Mouse (Mus musculus) kidney, adult 2 months (tissue): ENCODE results near the gene Sorcs2. TPM values are rescaled to one million over a fixed set of nuclear protein-coding genes. Genes with fewer than 3 reads are reported as not detected.

Experiments
- DNase-seq: peaks from one replicate; pipeline ENCODE4 v3.0.0; 2021
- H3K27ac ChIP-seq: fragments of 200-500 bp; 2 replicates; pipeline ENCODE4 v1.5.1; 2012; ENCODE audit warnings: low read depth, low read length, control low read depth, inconsistent platforms; ENCODE audit not compliant: insufficient read depth
- H3K27me3 ChIP-seq: fragments of 200-500 bp; replicated peaks from 2 replicates; pipeline ENCODE4 v1.6.1; 2012; ENCODE audit warnings: mild to moderate bottlenecking, moderate library complexity, low read length, inconsistent platforms; ENCODE audit not compliant: control insufficient read depth, insufficient read depth
- H3K36me3 ChIP-seq: fragments of 200-500 bp; 2 replicates; pipeline ENCODE4 v1.6.1; 2012; ENCODE audit warnings: mild to moderate bottlenecking, moderate library complexity, low read length, inconsistent platforms; ENCODE audit not compliant: control insufficient read depth, insufficient read depth
- H3K4me1 ChIP-seq: fragments of 200-500 bp; 2 replicates; pipeline ENCODE4 v1.6.1; 2011; ENCODE audit warnings: low read length; ENCODE audit not compliant: control insufficient read depth, insufficient read depth
- H3K4me3 ChIP-seq: fragments of 200-500 bp; 2 replicates; pipeline ENCODE4 v1.5.1; 2011; ENCODE audit warnings: mild to moderate bottlenecking, low read depth, low read length, control low read depth; ENCODE audit not compliant: insufficient read depth
- CTCF ChIP-seq: fragments of 200-500 bp; conservative IDR thresholded peaks from 2 replicates; pipeline ENCODE4 v1.5.1; 2011; ENCODE audit warnings: low read depth, mild to moderate bottlenecking, control low read depth, low read length, moderate library complexity, mixed read lengths; ENCODE audit not compliant: insufficient read depth, insufficient read length
- POLR2A ChIP-seq: fragments of 200-500 bp; IDR thresholded peaks from one replicate; pipeline ENCODE4 v1.6.1; 2011; ENCODE audit warnings: low read depth, low read length, control low read depth
- WGBS: fragments of 180-500 bp; shearing (Covaris S2); methylation state at CpG from one replicate; pipeline ENCODE4 v1.1.7; 2018; 5-methylcytosine and 5-hydroxymethylcytosine counted together
- polyA plus RNA-seq: library from polyadenylated mRNA; depleted of rRNA; stranded (reverse); fragments of >200 nt; gene quantifications from 2 replicates; pipeline ENCODE4 v1.2.3, GENCODE M21; 2012

Sorcs2 gene
- polyA plus RNA-seq, 1 experiment, result 1.9 TPM

DNA sequence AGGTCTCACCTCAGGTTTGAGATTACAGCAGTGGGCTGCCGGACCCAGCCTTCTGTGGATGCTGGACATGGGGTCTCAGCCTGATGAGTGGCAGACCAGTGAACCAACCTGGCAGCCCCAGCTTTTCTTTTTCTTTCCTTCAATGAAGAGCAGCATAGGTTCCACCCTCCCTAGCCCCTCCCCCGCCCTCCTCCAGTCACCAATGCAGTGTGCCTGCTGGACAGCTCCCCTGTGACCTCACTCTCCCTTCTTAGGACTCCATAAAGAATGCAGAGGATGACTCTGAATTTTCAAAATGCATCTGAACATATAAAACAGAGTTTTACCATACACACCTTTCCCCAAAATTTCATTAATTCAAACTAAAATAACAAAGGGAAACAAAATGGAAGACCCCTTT, 33.8 kb upstream of the Sorcs2 start:
- Histone ChIP-seq H3K27ac (no peak overlapping the region), H3K4me1 (peaks cover 3% of the 10 kb centered on the region; the same call in 1 of the 2 replicates), H3K27me3 (no peaks in the 10 kb centered on the region), H3K36me3 (no peaks in the 10 kb centered on the region), H3K4me3 (no peak overlapping the region)
- DNase-seq, result no peak
- TF ChIP-seq POLR2A, result no peak
- TF ChIP-seq CTCF, result no peak
- WGBS, result 80% methylated on average over 2 of the region's 2 CpGs

DNA sequence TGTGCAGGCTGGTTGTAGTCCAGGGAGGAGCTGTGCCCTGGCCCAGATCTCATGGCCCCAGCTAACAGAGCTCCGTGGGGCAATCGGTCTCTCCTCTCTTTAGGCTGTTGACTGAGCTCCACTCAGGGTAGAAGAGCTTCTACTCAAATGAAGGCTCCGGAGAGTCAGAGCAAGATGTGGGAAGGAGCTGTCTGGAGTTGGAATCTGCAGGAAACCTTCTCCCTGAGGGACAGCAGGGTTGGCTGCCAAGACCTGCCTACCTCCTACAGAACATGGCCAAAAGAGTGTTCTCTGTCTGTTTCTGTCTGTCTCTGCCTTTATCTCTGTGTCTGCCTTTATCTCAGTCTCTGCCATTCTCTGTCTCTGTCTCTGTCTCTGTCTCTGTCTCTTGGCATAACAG, 31.6 kb upstream of the Sorcs2 start:
- TF ChIP-seq POLR2A (no peak), CTCF (no peak)
- 76% methylated on average over 3 of the region's 3 CpGs for WGBS
- Histone ChIP-seq H3K27me3 (no peaks in the 10 kb centered on the region), H3K36me3 (no peaks in the 10 kb centered on the region), H3K4me1 (peaks cover 9% of the 10 kb centered on the region; the same call in 1 of the 2 replicates), H3K27ac (no peak overlapping the region), H3K4me3 (no peak overlapping the region)
- DNase-seq, result no peak

DNA sequence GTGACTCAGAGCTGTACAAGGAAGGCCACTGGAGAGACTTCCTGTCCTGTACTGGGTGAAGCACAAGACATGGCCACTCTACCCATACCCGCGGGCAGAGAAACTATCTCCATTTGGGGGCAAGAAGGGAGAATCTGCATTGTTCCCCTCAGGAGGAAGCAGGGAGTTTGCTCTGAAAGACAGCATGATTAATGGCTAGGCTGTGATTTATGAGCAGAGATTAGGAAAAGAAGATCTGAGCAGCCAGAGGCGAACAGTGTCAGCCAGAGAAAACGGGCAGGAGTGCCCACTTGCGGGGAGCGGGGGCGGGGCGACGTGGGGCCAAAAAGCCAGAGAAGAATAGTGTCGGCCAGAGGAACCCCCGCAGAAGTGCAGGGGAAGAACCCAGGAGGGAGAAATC, 29.9 kb upstream of the Sorcs2 start:
- DNase-seq, result no peak
- TF ChIP-seq POLR2A (no peak), CTCF (no peak)
- Histone ChIP-seq H3K27me3 (no peaks in the 10 kb centered on the region), H3K4me1 (peaks cover 9% of the 10 kb centered on the region; the same call in 1 of the 2 replicates), H3K27ac (no peak overlapping the region), H3K36me3 (no peaks in the 10 kb centered on the region), H3K4me3 (no peak overlapping the region)
- 46% methylated on average over 11 of the region's 11 CpGs for WGBS

DNA sequence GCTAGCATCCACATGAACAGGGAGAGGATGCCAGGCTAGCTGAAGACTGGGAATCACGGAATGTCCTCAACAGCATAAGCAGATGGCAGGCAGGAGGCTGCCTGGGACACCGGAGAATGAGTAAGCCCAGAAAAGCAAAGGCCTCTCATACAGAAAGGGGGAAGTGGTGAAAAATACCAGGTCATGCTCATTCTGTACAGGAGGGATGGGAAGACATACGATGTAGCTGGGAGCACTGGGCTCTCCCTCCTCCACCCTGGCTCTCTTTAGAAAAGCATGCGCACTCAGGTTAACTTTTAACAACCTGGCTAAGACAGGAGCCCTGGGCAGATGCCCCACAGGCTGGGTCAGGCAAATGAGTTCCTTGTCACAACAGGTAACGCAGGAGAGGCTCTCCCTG, 28.5 kb upstream of the Sorcs2 start:
- TF ChIP-seq POLR2A (no peak), CTCF (no peak)
- Histone ChIP-seq H3K36me3 (no peaks in the 10 kb centered on the region), H3K27me3 (no peaks in the 10 kb centered on the region), H3K27ac (no peak overlapping the region), H3K4me3 (no peak overlapping the region), H3K4me1 (peaks cover 9% of the 10 kb centered on the region; the same call in 1 of the 2 replicates)
- peak; percentile 87 for DNase-seq
- WGBS, result 42% methylated on average over 5 of the region's 5 CpGs

DNA sequence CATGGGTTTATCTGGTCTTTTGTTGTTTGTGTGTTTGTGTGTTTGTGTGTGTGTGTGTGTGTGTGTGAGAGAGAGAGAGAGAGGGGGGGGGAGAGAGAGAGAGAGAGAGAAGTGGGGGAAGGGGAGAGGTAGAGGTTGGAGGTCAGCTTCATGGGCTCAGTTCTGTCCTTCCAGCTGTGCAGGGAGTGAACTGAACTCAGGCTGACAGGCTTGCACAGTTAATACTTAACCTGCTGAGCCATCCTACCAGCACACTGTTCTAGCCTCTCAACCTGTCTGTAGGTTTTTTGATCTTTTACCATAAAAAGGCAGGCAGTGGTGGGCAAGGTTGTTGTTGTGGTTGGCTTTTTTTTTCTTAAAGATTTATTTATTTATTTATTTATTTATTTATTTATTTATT, 26.7 kb upstream of the Sorcs2 start:
- TF ChIP-seq CTCF (no peak), POLR2A (no peak)
- Histone ChIP-seq H3K36me3 (no peaks in the 10 kb centered on the region), H3K27ac (no peak overlapping the region), H3K4me3 (no peak overlapping the region), H3K4me1 (peaks cover 9% of the 10 kb centered on the region; the same call in 1 of the 2 replicates), H3K27me3 (no peaks in the 10 kb centered on the region)
- peak; percentile 66 for DNase-seq

DNA sequence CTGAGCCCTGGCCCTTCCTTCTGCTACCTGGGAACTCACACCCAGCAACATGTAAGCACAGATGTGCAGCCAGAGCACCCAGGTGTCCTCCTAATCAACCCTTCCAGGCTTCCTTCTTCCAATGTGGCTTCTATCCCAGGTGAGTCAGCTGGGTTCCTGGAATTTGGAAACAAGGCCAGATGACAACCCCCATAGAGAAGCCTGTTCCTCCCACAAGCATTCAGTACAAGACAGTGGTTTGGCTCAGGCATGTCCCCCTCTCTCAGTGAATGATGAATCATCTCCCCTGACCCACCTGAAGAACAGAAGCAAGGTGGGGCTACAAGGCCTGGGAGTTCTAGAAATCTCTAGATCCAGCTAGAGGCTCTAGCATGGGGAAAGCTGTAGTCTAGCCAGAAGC, 24.8 kb upstream of the Sorcs2 start:
- Histone ChIP-seq H3K36me3 (no peaks in the 10 kb centered on the region), H3K4me3 (no peak overlapping the region), H3K27ac (no peak overlapping the region), H3K4me1 (peaks cover 9% of the 10 kb centered on the region; the same call in 1 of the 2 replicates), H3K27me3 (no peaks in the 10 kb centered on the region)
- TF ChIP-seq CTCF, result no peak
- no peak for TF ChIP-seq POLR2A
- no peak for DNase-seq

DNA sequence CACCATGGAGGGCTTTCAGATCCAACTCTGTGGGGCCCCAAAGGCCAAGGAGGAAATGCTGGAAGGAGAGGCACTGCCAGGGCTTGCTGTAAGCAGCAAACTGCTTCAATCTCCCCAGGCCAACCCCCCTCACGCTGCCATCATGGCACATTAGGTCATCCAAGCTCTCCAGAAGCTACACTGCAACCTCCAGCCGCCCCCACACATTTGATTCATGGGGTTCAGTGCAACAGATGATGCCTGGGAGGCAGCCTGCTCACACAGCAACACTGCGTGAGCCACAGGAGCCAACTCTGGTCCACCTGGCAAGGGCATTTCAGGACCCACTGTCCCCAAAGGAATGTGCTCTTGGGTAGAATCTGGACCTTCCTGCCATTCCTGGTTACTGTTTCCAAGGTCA, 21.9 kb upstream of the Sorcs2 start:
- TF ChIP-seq CTCF (no peak), POLR2A (no peak)
- no peak overlapping the region for H3K4me3 ChIP-seq
- 65% methylated on average over 3 of the region's 3 CpGs for WGBS
- DNase-seq, result no peak
- H3K4me1 ChIP-seq, result no peaks in the 10 kb centered on the region
- H3K27ac ChIP-seq, result no peak overlapping the region
- no peaks in the 10 kb centered on the region for H3K36me3 ChIP-seq
- no peaks in the 10 kb centered on the region for H3K27me3 ChIP-seq
